Comparison of ENCODE assay signal across 23 mouse cellular contexts in genomic region chr13:36222721-36223120, GRCm38 (mm10).
"Had no signal": no experiment of that assay in that cellular context is flagged by ENCODE, and none has a peak within 500 bp of the region (broad histone marks: within the 10 kb centered on the region; RNA-seq: fewer than 3 reads in every experiment).

No protein-coding gene starts in this region.

- H3K27ac ChIP-seq: heart, adult 2 months; heart, embryonic 13.5 days; heart, embryonic 15.5 days; hindbrain, embryonic 13.5 days; hindbrain, embryonic 15.5 days; hindbrain, postnatal 0 days; kidney, embryonic 15.5 days; kidney, postnatal 0 days; limb, embryonic 13.5 days; limb, embryonic 15.5 days had no signal

- H3K9me3 ChIP-seq: heart, embryonic 13.5 days; heart, embryonic 15.5 days; hindbrain, embryonic 13.5 days; hindbrain, embryonic 15.5 days; kidney, embryonic 15.5 days; limb, embryonic 13.5 days; limb, embryonic 15.5 days had no signal

- DNase-seq: gastrocnemius, postnatal 14 days; gastrocnemius, postnatal 36 days; heart, adult 11 months; heart, adult 2 months; heart, postnatal 14 days; heart, postnatal 36 days; kidney, adult 18-20 months; kidney, adult 8-10 months; kidney, postnatal 14 days; kidney, postnatal 36 days; layer of hippocampus, adult 9-11 months; layer of hippocampus, postnatal 36 days; left cerebral cortex, postnatal 4 days had no signal

- H3K27me3 ChIP-seq: heart, embryonic 13.5 days; heart, embryonic 15.5 days; hindbrain, embryonic 13.5 days; hindbrain, embryonic 15.5 days; kidney, embryonic 15.5 days; limb, embryonic 13.5 days; limb, embryonic 15.5 days had no signal

- H3K36me3 ChIP-seq: heart, embryonic 13.5 days; heart, embryonic 15.5 days; hindbrain, embryonic 13.5 days; hindbrain, embryonic 15.5 days; kidney, embryonic 15.5 days; limb, embryonic 13.5 days; limb, embryonic 15.5 days had no signal

- H3K4me2 ChIP-seq: heart, embryonic 11.5 days; heart, embryonic 13.5 days; heart, embryonic 15.5 days; hindbrain, embryonic 13.5 days; hindbrain, embryonic 15.5 days; kidney, embryonic 15.5 days; limb, embryonic 13.5 days; limb, embryonic 15.5 days had no signal

- H3K4me1 ChIP-seq: heart, embryonic 15.5 days; hindbrain, embryonic 15.5 days; kidney, embryonic 15.5 days; limb, embryonic 13.5 days; limb, embryonic 15.5 days had no signal

- H3K9ac ChIP-seq: heart, embryonic 13.5 days; heart, embryonic 15.5 days; hindbrain, embryonic 13.5 days; hindbrain, embryonic 15.5 days; kidney, embryonic 15.5 days; limb, embryonic 13.5 days; limb, embryonic 15.5 days had no signal

- H3K4me3 ChIP-seq: heart, adult 2 months; heart, embryonic 13.5 days; heart, embryonic 15.5 days; hindbrain, embryonic 13.5 days; hindbrain, embryonic 15.5 days; kidney, embryonic 15.5 days; limb, embryonic 13.5 days; limb, embryonic 15.5 days had no signal
